Mouse (Mus musculus) inflammation-experienced regulatory T-cells, adult 6 months (primary cell): Measurements from ENCODE around the gene Orc3. TPM values are rescaled to one million over a fixed set of nuclear protein-coding genes. Genes with fewer than 3 reads are reported as not detected.

Experiments
- ATAC-seq: one replicate; pipeline ENCODE4 v1.8.0; 2017
- polyA plus RNA-seq, 3 experiments: library from polyadenylated mRNA; unstranded; fragments of 100-300 nt; shearing (Covaris generic); gene quantifications; one replicate each; pipeline ENCODE4 v1.2.1; 2017

Orc3 gene
- polyA plus RNA-seq, result 100 to 1,000 TPM in 2 of 3 experiments, 10 to 100 TPM in 1; 92.5 to 124 (median 103) TPM

DNA sequence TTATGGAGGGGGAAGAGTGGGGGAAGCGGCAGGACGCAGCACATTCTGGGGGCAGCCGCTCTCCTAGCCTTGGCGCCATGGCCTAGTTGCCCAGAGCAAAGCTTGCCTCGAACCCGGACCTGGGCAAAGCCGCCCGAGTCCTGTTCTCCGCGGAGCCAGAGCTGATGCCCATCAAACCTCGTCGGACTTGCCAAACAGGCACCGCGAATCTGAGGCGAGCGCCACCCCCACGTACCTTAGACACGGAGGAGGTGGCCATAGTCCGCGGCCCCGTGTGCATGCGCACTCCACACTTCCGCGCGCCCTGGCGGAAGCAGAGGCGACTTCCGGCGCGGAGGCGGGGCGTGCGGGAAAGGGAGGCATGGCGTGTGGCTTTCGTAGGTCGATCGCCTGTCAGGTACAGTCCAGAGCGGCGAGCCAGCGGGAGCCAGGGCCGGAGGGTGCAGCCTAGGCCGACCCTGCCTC is at the start of gene Orc3, which contains the start of gene Rars2:
Gene Orc3 (minus strand): TSS at position 315 of the 465 bp plus-strand sequence.
Gene Rars2 (plus strand): TSS at position 328 of the 465 bp plus-strand sequence.
- peak; percentile 99 for ATAC-seq

DNA sequence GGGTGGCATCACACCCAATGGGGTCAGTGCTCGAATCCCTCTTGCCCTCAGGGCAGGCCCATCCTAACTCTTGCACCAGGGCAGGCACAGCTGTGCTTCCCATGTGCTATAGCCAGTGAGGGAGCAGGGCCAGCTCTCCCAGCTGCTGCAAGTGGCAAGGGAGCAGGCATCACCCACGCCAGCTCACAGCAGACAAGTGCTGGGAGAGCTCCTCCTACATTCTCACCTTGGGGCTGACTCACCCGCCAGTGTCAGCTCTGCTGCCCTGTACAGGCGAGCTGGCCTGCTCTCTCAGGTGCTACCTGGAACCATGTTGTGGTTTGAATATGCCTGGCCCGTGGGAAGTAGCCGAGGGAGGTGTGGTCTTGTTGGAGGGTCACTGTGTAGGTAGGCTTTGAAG is 47.2 kb upstream of the Orc3 start:
- ATAC-seq, result no peak

DNA sequence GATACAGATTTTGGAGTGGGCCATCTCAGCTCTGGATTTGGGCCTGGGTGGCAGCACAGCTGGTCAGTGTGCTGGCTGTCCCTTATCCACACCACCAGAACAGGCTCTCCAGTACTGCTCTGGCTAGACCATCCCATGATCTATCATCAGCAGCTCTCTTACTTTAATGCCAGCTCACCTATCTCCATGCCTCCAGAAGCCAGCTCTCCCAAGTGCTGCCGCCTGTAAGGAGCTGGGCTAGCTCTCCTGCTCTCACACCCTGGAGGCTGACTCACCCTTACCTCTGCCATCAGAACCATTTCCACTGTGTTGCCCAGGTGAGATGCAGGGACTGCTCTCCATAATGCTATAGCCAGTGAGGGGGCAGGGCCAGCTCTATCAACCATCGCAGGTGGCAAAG is 46.8 kb upstream of the Orc3 start:
- no peak for ATAC-seq

DNA sequence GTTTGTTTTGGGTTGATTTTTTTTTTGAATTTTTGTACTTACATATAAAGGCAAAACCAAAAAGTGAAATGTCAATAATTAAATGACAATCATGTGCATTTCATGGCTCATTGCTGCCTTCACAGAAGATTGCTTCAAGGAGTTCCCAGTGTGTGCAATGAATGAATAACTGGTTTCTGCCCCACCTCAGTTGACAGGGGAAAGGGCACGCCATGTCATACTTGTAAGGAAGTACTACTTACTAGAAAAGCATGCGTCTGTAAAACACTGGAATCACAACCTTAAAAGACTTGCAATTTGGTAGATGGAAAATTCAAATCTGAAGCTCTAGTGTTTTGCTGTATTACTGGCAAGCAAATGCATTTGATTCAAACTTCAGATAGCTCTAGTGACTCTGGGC is 44.3 kb upstream of the Orc3 start:
- ATAC-seq, result no peak

DNA sequence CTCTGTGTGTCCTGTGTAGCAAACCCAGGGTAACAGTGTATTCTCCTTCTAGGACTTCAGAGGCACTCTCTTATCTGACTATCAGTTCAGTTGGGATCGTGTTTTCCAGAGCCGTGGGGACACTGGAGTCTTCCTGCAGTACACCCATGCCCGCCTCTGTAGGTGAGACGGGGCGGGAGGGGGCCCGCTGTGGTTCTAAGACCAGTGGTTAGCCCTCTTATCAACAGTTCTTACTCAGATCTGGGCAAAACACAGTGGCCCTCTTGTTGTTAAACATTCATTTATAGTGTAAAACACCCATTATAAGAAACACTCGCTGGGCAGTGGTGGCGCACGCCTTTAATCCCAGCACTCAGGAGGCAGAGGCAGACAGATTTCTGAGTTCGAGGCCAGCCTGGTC is 41.4 kb upstream of the Orc3 start:
- ATAC-seq, result no peak

DNA sequence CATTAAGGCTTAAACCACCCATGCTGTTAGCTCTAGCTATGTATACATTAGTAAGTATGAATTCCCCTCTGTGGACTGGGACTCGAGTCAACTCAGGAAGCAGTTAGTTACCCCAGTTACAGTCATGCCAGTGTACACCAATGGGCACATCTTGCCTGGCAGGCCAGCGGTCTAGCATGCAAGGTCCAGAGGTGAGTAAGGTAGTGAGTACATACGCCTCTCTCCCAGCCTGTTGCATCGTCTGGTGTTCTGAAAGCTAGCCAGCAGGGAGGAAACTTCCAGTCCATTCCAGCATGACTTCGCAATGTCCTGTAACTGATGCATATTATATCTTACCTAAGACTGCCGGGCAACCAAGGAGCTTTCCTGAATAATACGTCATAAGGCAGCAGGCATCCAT is 38.4 kb upstream of the Orc3 start:
- no peak for ATAC-seq

DNA sequence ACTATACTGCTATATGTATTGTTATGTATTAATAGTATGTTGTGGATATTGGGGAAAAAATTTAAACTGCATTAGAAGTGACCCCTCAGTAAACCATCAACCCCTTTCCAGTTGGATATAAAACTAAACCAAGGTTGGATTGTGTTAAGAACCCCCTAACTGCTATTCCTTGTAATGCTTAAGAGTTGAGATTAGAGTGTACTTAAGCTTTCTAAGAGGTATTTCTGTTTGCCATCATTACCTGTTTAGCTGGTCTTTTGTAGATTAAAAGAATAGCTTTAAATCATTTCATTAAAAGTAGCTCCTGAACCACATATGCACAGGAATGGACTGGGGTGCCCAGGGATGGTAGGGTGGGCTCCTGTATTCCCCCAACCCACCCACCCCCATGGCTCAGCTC is 30.0 kb upstream of the Orc3 start:
- no peak for ATAC-seq

DNA sequence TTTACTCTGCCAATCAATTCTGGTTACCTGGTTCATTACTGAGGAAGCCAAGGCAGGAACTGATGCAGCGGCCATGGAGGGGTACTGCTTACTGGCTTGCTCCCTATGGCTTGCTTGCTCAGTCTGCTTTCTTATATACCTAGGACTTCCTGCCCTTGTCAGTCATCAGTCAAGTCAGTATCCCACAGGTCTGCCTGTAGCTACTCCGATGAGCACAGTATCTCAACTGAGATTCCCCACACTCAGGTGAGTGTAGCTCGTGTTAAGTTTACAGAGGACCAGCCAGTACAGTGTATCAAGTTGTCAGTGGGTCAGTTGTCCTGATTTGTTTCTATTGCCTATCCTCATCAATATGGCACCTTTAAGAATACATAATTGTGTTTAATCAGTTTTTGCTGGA is 26.0 kb upstream of the Orc3 start:
- no peak for ATAC-seq

DNA sequence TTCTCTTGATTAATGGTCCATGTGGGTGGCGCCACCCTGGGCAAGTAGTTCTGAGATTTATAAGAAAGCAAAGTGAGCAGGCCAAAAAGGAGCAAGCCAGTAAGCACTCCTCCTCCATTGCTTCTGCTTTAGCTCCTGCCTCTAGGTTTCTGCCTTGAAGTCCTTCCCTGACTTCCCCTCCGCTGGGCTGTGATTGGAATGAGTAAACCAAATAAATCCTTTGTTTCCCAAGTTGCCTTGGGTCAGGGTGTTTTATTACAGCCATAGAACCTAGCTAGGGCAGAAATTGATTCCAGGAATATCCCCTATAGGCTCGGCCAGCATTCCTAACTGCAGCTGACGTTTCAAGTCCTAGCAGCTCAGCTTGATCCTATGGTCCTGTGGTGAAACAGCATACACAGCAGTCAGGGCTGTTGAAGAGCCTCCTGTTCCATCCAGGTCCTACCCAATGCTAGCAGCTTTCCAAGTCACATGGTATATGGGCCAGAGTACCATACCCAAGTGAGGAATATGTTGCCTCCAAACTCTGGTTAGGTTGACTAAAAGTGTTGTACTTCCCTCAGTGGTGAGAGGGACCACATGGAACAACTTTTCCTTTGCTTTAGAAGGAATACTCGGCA is 25.1 kb upstream of the Orc3 start:
- no peak for ATAC-seq

DNA sequence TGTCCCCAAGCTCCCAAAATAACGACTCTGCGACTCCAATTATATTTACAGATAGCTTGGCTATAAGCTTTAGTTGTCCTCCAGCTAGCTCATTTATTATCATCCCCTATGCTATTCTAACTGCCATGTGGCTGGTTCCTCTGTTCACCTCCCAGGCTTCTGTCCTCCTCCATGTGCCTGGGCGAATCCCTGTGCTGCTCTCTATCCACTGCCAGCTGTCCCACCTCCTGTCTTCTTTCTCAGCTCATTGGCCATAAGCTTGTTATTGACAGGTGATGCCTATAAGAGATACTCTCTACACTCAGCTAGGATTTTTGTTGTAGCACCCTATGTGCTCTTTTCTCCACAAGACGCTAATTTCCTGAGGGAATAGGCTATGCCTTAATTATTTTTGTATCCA is 23.1 kb upstream of the Orc3 start:
- no peak for ATAC-seq

DNA sequence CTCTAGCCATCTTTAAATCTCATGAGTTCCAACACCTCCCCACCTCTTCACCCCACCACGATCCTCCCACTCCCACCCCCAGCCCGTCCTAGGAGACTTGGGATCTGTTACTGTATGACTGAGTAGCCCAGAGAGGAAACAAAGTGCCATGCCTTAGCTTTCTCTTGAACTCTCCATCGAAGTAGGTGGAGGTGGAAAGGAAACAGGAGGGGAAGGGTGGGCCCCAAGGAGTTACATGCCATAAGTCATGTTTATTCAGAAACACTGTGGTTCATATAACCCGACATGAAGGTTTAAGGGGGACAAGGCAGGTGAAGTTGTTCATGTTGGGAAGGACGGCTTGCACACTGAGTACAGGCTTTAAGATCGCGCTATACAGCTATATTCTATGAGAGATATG is 22.6 kb upstream of the Orc3 start:
- no peak for ATAC-seq

DNA sequence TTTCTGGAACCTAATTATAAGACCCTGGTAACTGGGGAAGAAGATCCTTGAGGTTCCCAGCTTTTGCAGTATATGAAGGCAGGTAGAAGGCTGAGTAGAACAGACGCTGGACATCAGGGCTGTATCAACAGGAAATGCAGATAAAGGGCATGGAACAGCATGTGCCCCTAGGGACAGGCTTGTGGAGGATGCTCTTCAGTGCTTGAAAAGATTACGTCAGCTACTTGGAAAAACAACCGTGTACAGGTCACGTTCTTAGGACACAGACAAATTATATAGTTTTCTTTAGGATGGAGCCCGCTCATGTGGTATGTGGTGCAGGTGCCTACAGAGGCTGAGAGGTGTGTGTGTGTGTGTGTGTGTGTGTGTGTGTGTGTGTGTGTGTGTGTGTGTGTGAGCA is 21.3 kb upstream of the Orc3 start:
- no peak for ATAC-seq

DNA sequence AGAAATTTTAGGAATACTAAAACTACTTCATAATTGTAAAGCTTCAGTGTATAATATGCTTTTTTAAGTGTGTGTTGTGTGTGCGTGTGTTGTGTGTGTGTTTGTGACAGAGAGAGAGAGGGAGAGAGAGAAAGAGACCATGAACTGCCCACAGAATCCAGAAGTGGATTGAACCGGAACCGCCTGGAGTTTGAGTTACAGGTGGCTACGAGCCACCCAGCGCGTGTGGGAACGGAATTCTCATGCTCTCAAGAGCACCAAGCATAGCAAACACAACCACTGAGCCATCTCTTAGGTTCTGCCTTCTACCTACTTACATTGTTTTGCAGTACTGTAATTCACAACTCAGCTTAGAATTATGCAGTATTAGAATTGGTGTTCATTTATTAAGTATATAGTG is 19.4 kb upstream of the Orc3 start:
- ATAC-seq, result no peak

DNA sequence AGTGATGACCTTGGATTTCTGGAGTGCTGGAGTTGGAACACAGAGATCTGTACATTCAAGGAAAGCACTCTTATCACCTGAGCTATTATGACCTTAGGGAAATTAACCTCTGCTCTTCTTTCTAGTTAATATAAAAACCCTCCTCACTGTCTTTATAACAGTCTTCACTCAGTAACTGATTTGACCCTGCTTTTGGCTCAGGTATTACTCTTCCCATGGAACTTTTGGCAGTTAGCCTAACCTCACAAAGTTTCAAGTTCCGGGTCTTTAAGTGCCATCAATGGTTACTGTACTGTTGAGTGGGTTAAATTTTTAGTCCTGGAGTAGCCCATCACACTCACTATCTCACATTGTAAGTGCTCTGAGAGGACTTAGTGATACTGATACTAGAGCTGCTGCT is 15.2 kb upstream of the Orc3 start:
- no peak for ATAC-seq

DNA sequence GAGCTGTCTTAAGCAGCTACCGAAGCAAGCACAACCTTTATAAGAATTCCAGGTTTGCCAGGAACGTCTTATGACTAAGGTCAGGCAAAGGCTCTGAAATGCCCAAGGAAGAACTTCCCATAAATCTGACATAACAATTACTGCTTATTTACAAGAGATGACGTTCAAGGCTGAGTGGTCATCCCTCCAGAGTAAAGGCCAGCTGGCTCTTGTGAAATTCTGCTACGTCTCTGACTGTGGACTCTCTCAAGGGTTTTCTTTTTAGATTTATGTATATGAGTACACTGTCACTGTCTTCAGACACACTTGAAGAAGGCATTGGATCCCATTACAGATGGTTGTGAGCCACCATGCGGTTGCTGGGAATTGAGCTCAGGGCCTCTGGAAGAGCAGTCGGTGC is 11.7 kb upstream of the Orc3 start:
- ATAC-seq, result no peak

DNA sequence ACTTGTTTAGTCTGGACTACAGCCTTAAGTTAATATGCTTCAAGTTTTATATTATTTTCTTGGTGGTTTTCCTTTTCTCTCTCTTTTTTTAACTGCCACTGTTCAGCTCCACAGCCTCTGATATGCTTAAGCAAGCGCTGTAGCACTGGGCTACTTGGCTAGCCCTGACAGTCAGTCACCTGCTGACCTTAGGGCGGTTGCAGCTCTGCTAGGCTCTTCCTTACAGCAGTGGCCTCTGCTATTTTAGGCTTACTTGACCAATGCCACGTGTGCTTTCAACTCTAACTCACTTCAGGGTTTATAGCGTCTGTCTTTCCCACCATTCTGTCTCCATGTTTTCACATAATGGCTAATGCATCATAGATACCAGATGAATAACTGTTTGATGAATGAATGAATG is 10.8 kb upstream of the Orc3 start:
- no peak for ATAC-seq

DNA sequence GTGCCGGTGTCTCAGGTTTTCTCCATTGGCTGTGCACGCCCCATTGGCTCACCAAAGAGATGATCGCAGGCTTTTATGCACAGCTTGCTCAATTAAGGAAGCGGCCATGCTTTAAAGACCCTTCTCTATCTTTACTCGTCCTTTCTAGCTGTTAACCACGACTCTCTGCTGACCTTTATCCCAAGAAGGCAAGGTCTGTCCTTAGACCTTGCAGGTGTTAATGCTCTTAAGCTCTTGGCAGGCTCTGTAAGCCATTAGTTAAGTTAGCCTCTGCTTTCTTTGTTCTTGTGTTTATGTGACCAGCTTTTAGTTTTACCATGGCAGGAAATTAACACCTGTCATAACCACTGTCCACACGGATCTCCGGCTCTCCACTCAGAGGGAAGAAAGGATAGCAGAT is 1.4 kb upstream of the Orc3 start:
- no peak for ATAC-seq

DNA sequence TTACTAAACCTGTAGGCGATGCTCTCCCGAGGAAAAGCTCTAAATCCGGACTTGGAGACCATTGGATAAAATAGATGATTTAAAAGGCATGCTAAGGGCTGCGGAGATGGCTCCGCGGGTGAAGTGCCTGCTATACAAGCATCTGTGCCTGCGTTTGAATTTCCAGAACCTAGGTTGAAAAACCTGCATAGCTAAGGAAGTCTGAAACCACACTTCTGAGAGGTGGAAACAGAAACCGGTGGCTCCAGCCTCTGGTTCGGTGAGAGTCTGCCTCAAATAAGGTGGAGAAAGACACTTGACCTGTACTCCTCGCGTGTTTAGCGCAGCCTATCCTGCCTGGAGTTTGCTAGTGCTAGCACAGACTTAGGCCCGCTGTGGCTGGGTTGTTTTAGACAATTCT is 559 bp upstream of the Orc3 start:
- ATAC-seq, result peak; percentile 17

DNA sequence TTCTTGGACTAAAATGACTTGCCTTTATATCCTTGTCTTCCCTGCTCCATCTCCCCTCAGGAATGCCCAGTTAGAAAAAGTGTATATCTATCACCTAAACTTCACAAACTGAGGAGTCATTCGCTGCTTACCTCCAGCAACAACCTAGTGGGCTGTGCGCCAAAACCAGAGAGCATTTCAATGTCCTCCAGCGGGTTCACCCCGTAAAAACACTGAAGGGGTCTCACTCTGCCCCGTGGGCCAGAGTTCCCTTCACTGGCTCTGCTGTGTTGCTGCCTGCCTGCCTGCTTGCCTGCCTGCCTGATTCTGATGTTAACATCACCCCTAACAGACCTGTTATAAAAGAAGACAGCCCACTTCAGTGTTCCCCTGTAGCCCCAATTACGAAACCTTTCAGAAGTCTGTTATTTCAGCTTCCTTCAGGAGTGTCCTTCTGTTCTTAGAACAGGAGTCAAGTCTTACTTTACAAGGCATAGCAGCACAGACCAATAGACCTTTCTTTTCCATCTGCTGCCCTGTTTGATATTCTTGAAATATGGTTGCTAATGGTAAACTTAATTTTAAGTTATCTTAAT is 1.1 kb downstream of the Orc3 start:
- no peak for ATAC-seq

DNA sequence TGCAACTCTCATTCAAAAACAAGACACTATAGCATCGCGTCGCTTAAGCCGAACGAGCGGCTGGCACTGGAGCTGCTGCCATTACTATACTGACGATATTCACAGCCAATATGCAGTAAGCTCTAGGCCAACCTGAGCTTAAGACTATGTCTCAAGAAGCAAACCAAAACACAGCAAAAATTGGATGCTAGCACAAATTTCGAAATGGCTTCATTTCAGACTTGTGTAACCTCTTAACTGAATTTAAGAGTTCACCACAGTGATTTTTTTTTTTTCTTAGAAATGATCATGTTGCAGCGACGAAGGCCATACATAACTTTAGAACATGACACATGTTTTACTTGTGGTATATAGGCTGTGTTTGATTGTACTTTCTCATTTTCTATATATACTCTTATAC is 8.1 kb downstream of the Orc3 start:
- no peak for ATAC-seq

DNA sequence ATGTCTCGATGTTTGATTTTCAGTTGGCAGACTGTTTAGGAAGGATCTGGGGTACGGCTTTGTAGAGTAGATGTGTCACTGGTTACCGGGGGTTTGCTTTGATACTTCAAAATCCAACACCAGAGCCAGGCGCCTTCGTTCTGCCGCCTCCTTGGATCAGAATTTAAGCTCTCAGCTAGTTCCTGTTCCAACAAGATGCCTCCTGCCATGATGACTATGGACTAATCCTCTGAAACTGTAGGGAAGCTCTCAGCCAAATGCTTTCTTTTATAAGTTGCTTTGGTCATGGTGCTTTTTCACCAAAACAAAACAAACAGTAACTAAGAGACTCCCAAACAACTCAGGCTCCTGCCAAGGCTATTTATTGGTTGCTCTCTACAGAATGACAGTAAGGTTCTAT is 11.6 kb downstream of the Orc3 start:
- ATAC-seq, result no peak

DNA sequence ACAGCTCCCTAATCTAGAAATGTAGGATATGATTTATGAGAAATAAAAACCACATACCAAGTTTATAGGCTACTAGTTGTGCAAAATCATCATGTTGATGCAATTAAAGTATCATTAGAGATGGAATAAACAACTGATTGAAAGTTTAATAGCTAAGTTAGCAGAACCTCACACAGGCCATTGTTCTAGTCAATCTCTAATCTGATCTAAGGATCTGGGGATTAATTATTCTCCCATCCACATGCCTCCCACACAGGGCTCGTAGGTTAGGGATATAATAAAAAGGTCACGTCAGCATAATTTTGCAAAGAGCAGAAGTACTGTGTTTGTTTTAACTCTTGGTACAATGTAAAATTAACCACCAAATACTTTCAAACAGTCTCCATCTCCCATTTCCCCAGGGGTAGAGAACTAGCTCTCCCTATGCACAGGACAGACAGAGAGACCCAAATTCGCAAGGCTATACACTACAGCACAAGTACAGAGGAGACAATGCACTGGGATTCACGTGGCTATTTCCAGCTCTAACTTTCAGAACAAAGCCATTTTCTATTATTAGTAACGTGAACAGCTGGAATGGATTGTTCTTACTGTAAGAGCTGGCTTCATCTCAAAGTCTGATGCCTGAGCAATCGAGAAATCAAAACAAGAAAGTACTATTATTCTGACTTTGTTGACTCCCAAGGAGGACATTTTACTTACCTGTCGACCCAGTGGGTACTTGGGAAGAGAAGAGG is 29.7 kb downstream of the Orc3 start:
- no peak for ATAC-seq

DNA sequence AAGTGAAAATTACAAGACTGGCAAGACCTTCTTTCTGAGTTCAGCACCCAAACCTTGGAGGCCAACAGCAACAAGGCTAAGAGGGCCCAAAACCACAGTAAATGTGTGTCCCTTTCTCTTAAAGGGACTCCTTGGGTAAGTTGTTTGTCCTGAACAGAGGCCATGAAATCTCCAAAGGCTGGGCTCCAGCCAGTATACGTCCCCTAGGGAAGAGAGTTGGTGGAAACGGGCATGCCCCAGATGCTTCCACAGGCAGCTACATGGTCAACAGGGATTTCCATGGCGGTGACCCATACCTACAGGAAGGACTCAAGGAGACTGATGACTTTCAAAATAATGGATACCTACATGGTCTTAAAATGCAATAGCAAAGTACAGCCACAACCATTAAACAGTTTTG is 31.3 kb downstream of the Orc3 start:
- no peak for ATAC-seq

DNA sequence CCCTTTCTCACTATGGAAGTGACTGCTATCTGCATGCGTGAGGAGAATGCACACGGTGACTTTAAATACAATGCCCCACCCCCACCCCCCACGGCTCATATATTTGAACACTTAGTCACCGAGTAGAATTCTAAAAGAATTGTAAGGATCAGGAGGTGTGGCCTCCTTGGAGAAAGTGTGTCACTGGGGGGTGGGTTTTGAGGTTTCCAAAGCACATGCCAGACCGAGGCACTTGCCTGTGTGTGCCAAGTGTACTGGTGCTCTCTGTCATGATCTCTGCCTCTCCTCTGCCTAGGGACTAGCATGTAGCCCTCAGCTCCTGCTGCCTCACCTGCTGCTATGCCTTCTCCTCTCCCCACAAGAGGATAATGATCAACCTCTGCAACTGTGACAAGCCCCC is 32.3 kb downstream of the Orc3 start:
- ATAC-seq, result no peak
